Mouse (Mus musculus): ENCODE measurements around the gene Pink1.
"Not testable (repeated sequence)": the region's sequence is repeated elsewhere in the genome, so short reads cannot be mapped to it uniquely, and the experiment has no call there.

Gene Pink1

DNA sequence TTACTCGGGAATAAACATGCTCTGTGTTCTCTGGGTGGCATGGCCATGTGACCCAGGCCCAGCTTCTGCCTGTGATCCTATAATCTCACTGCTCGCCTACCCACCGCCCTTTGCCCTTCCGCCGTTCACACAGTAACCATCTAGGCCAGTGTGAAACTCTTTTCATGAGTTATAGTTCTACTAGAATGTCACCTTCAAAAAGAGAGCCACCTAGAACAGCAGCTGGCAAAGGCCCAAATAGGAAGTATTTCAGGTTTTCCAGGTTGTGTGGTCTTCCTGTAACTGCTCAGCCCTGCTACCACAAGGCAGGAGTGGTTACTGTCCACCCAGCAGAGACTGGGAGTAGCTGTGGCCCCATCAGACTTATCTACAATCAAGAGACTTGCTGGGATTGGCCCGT is 16.7 kb upstream of the Pink1 start:
- DNase-seq (ENCODE audit: low read depth in 1 of 2, low spot score in 2 of 2), result no peak

- DNase-seq (ENCODE audit: low read depth in 1 of 2, low spot score in 2 of 2), result no peak
Observed at GRCm38 (mm10) chr4:138342048-138342447, 15.9 kb upstream of the Pink1 start.

DNA sequence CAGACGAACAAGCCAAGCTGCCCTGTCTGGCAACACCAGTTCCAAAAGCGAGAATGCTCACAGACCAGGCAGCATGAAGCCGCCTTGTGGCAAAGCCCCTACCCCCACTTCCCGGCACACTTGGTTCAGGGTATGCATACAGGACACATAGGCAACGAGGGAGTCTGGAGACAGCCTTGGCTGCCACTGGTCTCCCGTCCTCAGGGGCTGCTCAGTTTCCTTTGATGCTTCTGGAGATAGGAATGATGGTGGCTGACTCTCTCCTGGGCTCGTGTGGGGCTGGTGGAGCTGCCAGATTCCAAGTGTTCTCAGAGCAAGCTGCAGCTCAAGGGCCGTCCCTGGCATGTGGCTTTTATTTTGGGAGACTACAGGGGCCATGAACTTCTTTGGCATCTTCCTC is 15.3 kb upstream of the Pink1 start:
- no peak for DNase-seq (ENCODE audit: low read depth in 1 of 2, low spot score in 2 of 2)

DNA sequence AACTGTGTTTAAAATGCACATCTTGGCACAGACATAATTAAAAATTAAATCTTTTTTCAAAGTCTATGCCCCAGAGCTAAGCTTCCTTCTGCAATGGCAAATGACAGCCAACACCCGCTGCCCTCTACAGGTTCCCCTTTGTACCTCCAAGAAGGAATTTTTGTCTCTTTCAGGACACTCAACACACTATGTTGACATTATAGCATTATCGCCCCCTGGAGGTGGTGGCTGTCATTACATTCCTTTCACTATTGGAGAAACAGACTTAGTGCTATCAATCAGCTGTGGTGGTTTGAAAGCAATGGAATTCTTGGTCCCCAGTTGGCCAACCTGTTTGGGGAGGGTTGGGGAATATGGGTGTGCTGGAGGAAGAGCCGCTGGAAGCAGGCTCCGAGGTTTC is 13.9 kb upstream of the Pink1 start:
- no peak for DNase-seq (ENCODE audit: low read depth in 1 of 2, low spot score in 2 of 2)

- no peak for DNase-seq (ENCODE audit: low read depth in 1 of 2, low spot score in 2 of 2)
Observed at GRCm38 (mm10) chr4:138337341-138337740, 11.2 kb upstream of the Pink1 start.

- no peak for DNase-seq (ENCODE audit: low read depth in 1 of 2, low spot score in 2 of 2)
Observed at GRCm38 (mm10) chr4:138336876-138337275, 10.8 kb upstream of the Pink1 start.

- DNase-seq (ENCODE audit: low read depth in 1 of 2, low spot score in 2 of 2), result no peak
Observed at GRCm38 (mm10) chr4:138335648-138336047, 9.5 kb upstream of the Pink1 start.

GRCm38 (mm10) chr4:138335036-138335435 is 8.9 kb upstream of the Pink1 start:
- no peak for DNase-seq (ENCODE audit: low read depth in 1 of 2, low spot score in 2 of 2)

DNA sequence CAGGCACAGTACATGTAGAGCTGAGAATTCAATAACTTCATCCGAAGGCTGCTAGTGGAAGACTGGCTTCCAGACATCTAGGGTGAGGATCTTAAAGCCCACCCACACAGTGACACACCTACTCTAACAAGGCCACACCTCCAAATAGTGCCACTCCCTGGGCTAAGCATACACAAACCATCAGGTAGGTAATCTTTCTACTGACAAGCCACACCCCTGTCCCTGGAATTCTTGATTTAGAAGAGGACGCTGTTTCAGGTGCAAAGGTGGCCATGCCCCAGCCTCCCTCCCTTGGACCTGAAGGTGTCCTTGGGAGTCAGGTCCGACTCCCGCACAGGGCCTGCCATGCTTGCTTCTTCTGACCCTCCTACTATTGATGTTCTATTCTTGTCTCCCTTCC is 7.0 kb upstream of the Pink1 start:
- DNase-seq (ENCODE audit: low read depth in 1 of 2, low spot score in 2 of 2), result no peak

DNA sequence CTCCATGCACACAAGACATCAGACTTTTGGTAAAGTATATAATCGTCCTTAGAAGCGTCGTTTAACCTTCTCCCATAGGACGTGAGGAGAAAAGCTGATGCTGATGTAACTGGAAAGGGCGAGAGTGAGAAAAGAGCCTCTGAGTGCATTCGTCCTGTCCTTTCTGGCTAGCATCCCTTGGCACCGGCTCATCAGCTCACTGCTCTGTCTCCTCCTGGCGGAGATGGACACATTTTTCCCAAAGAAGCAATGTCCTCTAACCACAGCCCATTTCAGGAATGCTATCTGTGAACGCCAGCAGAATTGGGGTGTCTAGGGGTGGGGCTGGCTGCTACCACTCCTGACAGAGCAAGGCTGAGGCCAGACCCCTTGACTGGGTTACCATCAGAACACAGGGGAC is 5.5 kb upstream of the Pink1 start:
- DNase-seq (ENCODE audit: low read depth in 1 of 2, low spot score in 2 of 2), result no peak

DNA sequence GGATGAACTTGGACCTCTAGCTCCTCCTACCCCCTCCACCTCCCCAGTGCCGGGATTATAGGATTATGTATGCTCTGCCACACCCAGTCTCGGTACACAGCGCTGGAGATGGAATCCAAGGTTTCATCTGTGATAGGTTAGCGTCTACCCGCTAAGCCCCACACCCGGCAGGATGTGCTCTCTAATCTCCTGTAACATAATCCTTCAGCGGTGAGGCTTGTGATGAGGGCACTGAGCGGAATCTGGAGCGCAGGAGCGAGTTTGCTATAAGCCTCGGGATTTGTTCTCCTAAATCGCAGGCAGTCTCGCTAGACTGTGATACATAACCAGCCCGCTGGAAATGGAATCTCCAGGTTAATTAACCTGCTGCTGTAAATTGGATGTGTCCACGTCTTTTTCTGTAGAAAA is 4.2 kb upstream of the Pink1 start:
- no peak for DNase-seq (ENCODE audit: low read depth in 1 of 2, low spot score in 2 of 2)

GRCm38 (mm10) chr4:138327891-138328470 is 1.9 kb upstream of the Pink1 start:
- DNase-seq (ENCODE audit: low read depth in 1 of 2, low spot score in 2 of 2), result no peak

GRCm38 (mm10) chr4:138327155-138327554 is 1.0 kb upstream of the Pink1 start:
- DNase-seq (ENCODE audit: low read depth in 1 of 2, low spot score in 2 of 2), result not testable (repeated sequence)

DNA sequence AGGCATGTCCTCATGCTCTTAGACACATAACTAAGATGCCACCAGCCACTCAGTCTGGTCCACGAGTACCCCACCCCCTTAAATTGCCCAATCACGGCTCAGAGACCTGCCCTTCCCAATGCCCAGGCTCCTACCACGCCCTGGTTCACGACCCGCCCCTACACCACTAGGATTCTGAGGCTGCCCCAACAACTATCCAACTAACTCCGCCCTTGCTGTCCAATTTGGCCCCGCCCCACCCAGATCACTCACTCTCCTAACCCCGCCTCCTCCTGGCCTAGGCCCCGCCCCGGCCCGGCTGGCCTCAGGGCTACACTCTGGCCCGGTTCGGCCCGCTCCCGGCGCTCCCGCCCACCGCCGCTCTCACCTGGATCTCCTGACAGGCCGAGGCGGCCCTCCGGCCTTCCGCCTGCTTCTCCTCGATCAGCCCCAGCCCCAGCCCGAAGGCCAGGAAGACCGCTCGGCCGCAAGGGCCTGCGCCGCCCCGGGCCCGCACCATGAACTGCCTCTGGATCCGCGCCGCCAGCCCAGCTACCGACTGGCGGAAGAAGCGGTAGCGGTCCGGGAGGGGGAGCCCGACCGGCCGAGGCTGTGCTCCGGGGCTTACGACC is 536 bp downstream of the Pink1 start:
- DNase-seq (ENCODE audit: low read depth in 1 of 2, low spot score in 2 of 2), result peak; percentile 85 to 90

GRCm38 (mm10) chr4:138324451-138324850 is 1.7 kb downstream of the Pink1 start:
- DNase-seq (ENCODE audit: low read depth in 1 of 2, low spot score in 2 of 2), result no peak

- DNase-seq (ENCODE audit: low read depth in 1 of 2, low spot score in 2 of 2), result no peak
Observed at GRCm38 (mm10) chr4:138323753-138324152, 2.4 kb downstream of the Pink1 start.

DNA sequence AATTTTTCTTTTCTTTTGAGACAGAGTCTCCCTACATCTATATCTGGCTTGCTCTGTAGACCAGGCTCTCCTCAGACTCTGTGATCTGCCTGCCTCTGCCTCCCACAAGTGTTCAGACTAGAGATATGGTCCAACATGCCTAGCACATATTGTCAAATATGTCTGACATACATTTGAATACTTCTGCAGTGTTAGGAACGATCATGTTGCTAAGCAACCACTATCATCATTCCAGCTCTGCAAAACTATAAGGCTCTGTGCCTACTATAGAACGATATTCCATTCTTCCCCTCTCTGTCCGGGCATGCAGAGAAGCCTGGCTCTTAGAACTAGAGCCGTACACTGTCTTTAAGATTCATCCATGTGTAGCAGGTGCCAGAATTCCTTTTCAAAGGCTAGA is 3.4 kb downstream of the Pink1 start:
- no peak for DNase-seq (ENCODE audit: low read depth in 1 of 2, low spot score in 2 of 2)

GRCm38 (mm10) chr4:138321488-138321887 is 4.6 kb downstream of the Pink1 start:
- no peak for DNase-seq (ENCODE audit: low read depth in 1 of 2, low spot score in 2 of 2)

GRCm38 (mm10) chr4:138320711-138321110 is 5.4 kb downstream of the Pink1 start:
- no peak for DNase-seq (ENCODE audit: low read depth in 1 of 2, low spot score in 2 of 2)

DNA sequence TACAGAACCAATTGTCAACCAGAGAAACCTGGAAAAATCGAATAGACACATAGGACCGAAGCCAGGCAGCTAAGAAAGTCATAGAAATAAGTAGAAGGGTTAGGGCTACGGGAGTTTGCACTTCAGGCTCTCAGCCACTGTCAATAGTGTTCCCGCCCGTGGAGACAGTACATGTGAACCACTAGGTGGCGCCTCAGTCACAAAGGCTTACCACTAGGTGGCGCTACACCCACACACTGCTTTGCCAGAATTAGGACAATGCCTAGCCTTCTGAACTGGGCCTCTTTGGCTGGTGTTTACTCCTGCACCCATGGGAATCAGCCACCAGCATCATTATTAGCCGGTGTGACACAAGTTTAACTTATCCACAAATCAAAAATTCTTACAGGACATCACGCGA is 6.6 kb downstream of the Pink1 start:
- DNase-seq (ENCODE audit: low read depth in 1 of 2, low spot score in 2 of 2), result peak; percentile 53 to 79

GRCm38 (mm10) chr4:138318509-138319266 is 7.4 kb downstream of the Pink1 start:
- DNase-seq (ENCODE audit: low read depth in 1 of 2, low spot score in 2 of 2), result peak in 1 of 2 experiments; percentile 45

DNA sequence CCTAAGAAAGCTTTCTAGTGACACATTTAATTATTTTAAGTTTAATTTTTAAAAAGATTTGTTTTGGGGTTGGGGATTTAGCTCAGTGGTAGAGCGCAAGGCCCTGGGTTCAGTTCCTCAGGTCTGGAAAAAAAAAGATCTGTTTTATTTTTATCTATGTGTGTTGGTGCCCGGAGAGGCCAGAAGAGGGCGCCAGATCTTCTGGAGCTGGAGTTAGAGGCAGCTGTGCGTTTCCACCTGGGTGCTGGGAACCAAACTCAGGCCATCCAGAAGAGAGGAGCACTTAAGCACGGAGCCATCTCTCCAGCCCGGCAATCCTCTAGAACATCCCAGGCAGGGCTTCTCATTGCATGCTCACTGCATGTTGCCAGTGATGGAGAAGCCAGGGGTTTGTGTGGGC is 9.7 kb downstream of the Pink1 start:
- DNase-seq (ENCODE audit: low read depth in 1 of 2, low spot score in 2 of 2), result no peak

GRCm38 (mm10) chr4:138315781-138316180 is 10.3 kb downstream of the Pink1 start:
- DNase-seq (ENCODE audit: low read depth in 1 of 2, low spot score in 2 of 2), result no peak

Measured in monocyte, adult 2 months (primary cell).